ENCODE assay signal across 41 mouse cellular contexts in the genomic region with DNA sequence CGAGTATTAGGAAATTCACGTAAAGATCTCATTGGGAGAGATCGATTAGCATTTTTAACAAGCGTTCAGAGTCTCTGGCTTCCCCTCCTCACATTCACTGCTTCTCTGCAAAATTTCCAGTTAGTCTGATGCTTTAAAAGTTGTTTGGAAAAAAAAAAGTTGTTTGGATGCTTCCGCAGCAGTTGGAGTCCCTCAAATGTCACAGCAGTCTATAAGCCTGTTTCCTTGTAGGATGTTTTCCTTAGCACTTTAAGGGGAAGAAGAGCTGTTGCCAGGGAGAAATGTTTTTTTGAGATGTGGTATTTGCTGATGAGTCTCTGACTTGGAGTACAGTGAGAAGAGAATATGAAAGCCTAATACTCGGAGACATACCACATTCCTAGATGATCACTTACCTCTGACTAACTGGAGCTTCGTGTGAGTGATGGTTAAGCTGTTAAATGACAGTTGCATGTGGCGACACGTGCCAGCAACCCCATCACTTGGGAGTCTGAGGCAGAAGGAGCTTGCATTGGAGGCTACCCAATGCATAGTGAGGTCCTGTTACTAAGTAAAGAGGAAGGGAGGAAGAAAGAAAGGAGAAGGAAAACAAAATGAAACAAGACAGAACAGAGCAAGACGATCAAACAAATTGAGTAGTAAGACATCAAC. TPM values are rescaled to one million over a fixed set of nuclear protein-coding genes. Genes with fewer than 3 reads are reported as not detected.
DNase-seq lines count a peak whose midpoint lies in the region; ATAC-seq lines count a peak whose summit lies in the region.
"Had no signal": no experiment of that assay in that cellular context is flagged by ENCODE, and none has a peak within 500 bp of the region (broad histone marks: within the 10 kb centered on the region; RNA-seq: fewer than 3 reads in every experiment).

No protein-coding gene starts in this region.

- peak; percentile 68 for DNase-seq in heart, adult 11 months
- DNase-seq in kidney, postnatal 4 days = peak; percentile 52 to 56
- DNase-seq in kidney, adult 9 months = no peak
- peak; percentile 43 for DNase-seq in 3T3-L1 (ENCODE audit: low read depth, low spot score)
- DNase-seq in gastrocnemius, adult 18-20 months (ENCODE audit: low spot score) = no peak
- DNase-seq: adrenal gland, postnatal 36 days; cerebellum, adult 2 months; cerebellum, postnatal 14 days; gastrocnemius, postnatal 14 days; heart, postnatal 36 days; right cerebral cortex, postnatal 4 days; thymus, adult 18-20 months; thymus, postnatal 25 days had no signal

- no peak for ATAC-seq in heart, embryonic 11.5 days (replicated peaks; ENCODE audit: insufficient number of reproducible peaks, low FRiP score, low TSS enrichment)
- no peak for ATAC-seq in stomach, embryonic 15.5 days (ENCODE audit: insufficient read depth, low FRiP score, low read depth)
- ATAC-seq: CD4-positive, CD25-positive, alpha-beta regulatory T cell, adult 4 months; forebrain, embryonic 16.5 days; hindbrain, postnatal 0 days; intestine, embryonic 15.5 days; midbrain, embryonic 16.5 days had no signal

- H3K36me3 ChIP-seq in heart, embryonic 11.5 days (ENCODE audit: control insufficient read depth, insufficient read depth, low read length) = no peaks in the 10 kb centered on the region
- no peaks in the 10 kb centered on the region for H3K36me3 ChIP-seq in stomach, embryonic 15.5 days
- H3K36me3 ChIP-seq: heart, embryonic 10.5 days; hindbrain, embryonic 12.5 days; intestine, embryonic 15.5 days; limb, embryonic 13.5 days; neural tube, embryonic 13.5 days had no signal

- H3K4me2 ChIP-seq in heart, embryonic 11.5 days = no peak overlapping the region
- H3K4me2 ChIP-seq in stomach, embryonic 15.5 days = no peak overlapping the region
- H3K4me2 ChIP-seq: hindbrain, embryonic 12.5 days; intestine, embryonic 15.5 days; limb, embryonic 13.5 days; liver, embryonic 11.5 days; midbrain, embryonic 11.5 days; neural tube, embryonic 13.5 days had no signal

- H3K4me1 ChIP-seq in heart, embryonic 11.5 days (ENCODE audit: control insufficient read depth, insufficient read depth, low read length) = no peaks in the 10 kb centered on the region
- H3K4me1 ChIP-seq in stomach, embryonic 15.5 days = 0 out of 2 replicates have a peak, but pooled peaks cover 4% of the 10 kb centered on the region
- H3K4me1 ChIP-seq: heart, embryonic 10.5 days; hindbrain, embryonic 12.5 days; intestine, embryonic 15.5 days; neural tube, embryonic 13.5 days had no signal

- 66% methylated on average over 10 of the region's 10 CpGs for WGBS in heart, embryonic 11.5 days (ENCODE audit: insufficient replicate concordance)
- WGBS in stomach, embryonic 15.5 days = 64% methylated on average over 10 of the region's 10 CpGs

- H3K27me3 ChIP-seq in heart, embryonic 11.5 days (ENCODE audit: control insufficient read depth, insufficient read depth, low read length) = no peaks in the 10 kb centered on the region
- H3K27me3 ChIP-seq in stomach, embryonic 15.5 days (replicated peaks) = no peaks in the 10 kb centered on the region
- H3K27me3 ChIP-seq: hindbrain, embryonic 12.5 days; intestine, embryonic 15.5 days; limb, embryonic 13.5 days; neural tube, embryonic 13.5 days had no signal

- no peak overlapping the region for H3K9ac ChIP-seq in heart, embryonic 11.5 days (ENCODE audit: low read depth, low read length)
- no peak overlapping the region for H3K9ac ChIP-seq in stomach, embryonic 15.5 days
- H3K9ac ChIP-seq: hindbrain, embryonic 12.5 days; intestine, embryonic 15.5 days; limb, embryonic 13.5 days; neural tube, embryonic 13.5 days had no signal

- H3K9me3 ChIP-seq in heart, embryonic 11.5 days (replicated peaks; ENCODE audit: control insufficient read depth, low read length) = no peaks in the 10 kb centered on the region
- H3K9me3 ChIP-seq in stomach, embryonic 15.5 days = no peaks in the 10 kb centered on the region
- H3K9me3 ChIP-seq: heart, embryonic 10.5 days; hindbrain, embryonic 12.5 days; intestine, embryonic 15.5 days; limb, embryonic 13.5 days; neural tube, embryonic 13.5 days had no signal

- H3K27ac ChIP-seq in heart, embryonic 11.5 days (ENCODE audit: low read depth, low read length) = no peak overlapping the region
- H3K27ac ChIP-seq in stomach, embryonic 15.5 days = 0 out of 2 replicates have a peak overlapping the region, but pooled peaks have one; percentile 11
- H3K27ac ChIP-seq: heart, embryonic 10.5 days; hindbrain, embryonic 12.5 days; hindbrain, postnatal 0 days; intestine, embryonic 15.5 days; layer of hippocampus, adult 2 months; left cerebral cortex, adult 2 months; limb, embryonic 13.5 days; neural tube, embryonic 13.5 days had no signal

- H3K4me3 ChIP-seq in heart, embryonic 11.5 days (ENCODE audit: low read depth, low read length) = no peak overlapping the region
- H3K4me3 ChIP-seq in stomach, embryonic 15.5 days (replicated peaks) = no peak overlapping the region
- H3K4me3 ChIP-seq: erythroblast, embryonic 14.5 days; heart, embryonic 10.5 days; hindbrain, embryonic 12.5 days; intestine, embryonic 15.5 days; layer of hippocampus, adult 2 months; left cerebral cortex, adult 2 months; limb, embryonic 13.5 days; neural tube, embryonic 13.5 days had no signal

RNA-seq across cellular contexts. Expression of a gene that starts 13.6 kb away (rescaled TPM):
- not detected in 2 replicates for polyA plus RNA-seq in heart, embryonic 11.5 days (2014; fragmentation: Nextera tagmentation; extraction: Ambion mirVana)
- not detected in 2 replicates for polyA plus RNA-seq in stomach, embryonic 15.5 days (2015; fragmentation: Nextera tagmentation; extraction: Ambion mirVana)
- not detected for total RNA-seq in gastrocnemius, adult 18-20 months (2021)
- total RNA-seq: adrenal gland, adult 18-20 months; adrenal gland, postnatal 36 days; gastrocnemius, postnatal 14 days; granulocyte monocyte progenitor cell, adult 5-6 weeks; heart, postnatal 36 days; hindbrain, postnatal 0 days; layer of hippocampus, adult 2 months; layer of hippocampus, postnatal 14 days; left cerebral cortex, adult 2 months; left cerebral cortex, postnatal 36 days; megakaryocyte, adult 5-6 weeks had no signal
- polyA plus RNA-seq: CD4-positive, CD25-positive, alpha-beta regulatory T cell, adult 4 months; cerebellum, adult 2 months; cortical plate, adult 2 months; embryonic facial prominence, embryonic 14.5 days; erythroblast, embryonic 14.5 days; forebrain, embryonic 11.5 days; forebrain, embryonic 16.5 days; heart, embryonic 10.5 days; heart, embryonic 16.5 days; hindbrain, embryonic 12.5 days; hindbrain, postnatal 0 days; intestine, embryonic 15.5 days; kidney, embryonic 16.5 days; limb, embryonic 13.5 days; liver, embryonic 11.5 days; liver, embryonic 16.5 days; midbrain, embryonic 11.5 days; midbrain, embryonic 16.5 days; neural tube, embryonic 13.5 days; spleen, adult 2 months had no signal

RNA-seq across cellular contexts. Expression of a gene that starts 16.1 kb away (rescaled TPM):
- 0.24 TPM in 1 of 2 replicates, not detected in the other for polyA plus RNA-seq in heart, embryonic 11.5 days (2014; fragmentation: Nextera tagmentation; extraction: Ambion mirVana)
- polyA plus RNA-seq in stomach, embryonic 15.5 days (2015; fragmentation: Nextera tagmentation; extraction: Ambion mirVana) = 0.77 and 1.2 TPM in 2 replicates
- total RNA-seq in gastrocnemius, adult 18-20 months (2021) = not detected
- total RNA-seq: adrenal gland, adult 18-20 months; granulocyte monocyte progenitor cell, adult 5-6 weeks; heart, postnatal 36 days; megakaryocyte, adult 5-6 weeks had no signal
- polyA plus RNA-seq: erythroblast, embryonic 14.5 days; forebrain, embryonic 11.5 days; forebrain, embryonic 16.5 days; liver, embryonic 11.5 days; liver, embryonic 16.5 days; midbrain, embryonic 11.5 days; midbrain, embryonic 16.5 days had no signal

RNA-seq across cellular contexts. Expression of a gene that starts 25.2 kb away (rescaled TPM):
- not detected in 2 replicates for polyA plus RNA-seq in heart, embryonic 11.5 days (2014; fragmentation: Nextera tagmentation; extraction: Ambion mirVana)
- polyA plus RNA-seq in stomach, embryonic 15.5 days (2015; fragmentation: Nextera tagmentation; extraction: Ambion mirVana) = not detected in 2 replicates
- total RNA-seq in gastrocnemius, adult 18-20 months (2021) = not detected
- total RNA-seq: adrenal gland, adult 18-20 months; adrenal gland, postnatal 36 days; gastrocnemius, postnatal 14 days; granulocyte monocyte progenitor cell, adult 5-6 weeks; heart, postnatal 36 days; hindbrain, postnatal 0 days; layer of hippocampus, adult 2 months; layer of hippocampus, postnatal 14 days; left cerebral cortex, adult 2 months; left cerebral cortex, postnatal 36 days had no signal
- polyA plus RNA-seq: CD4-positive, CD25-positive, alpha-beta regulatory T cell, adult 4 months; cerebellum, adult 2 months; cortical plate, adult 2 months; embryonic facial prominence, embryonic 14.5 days; erythroblast, embryonic 14.5 days; forebrain, embryonic 11.5 days; forebrain, embryonic 16.5 days; heart, embryonic 10.5 days; heart, embryonic 16.5 days; hindbrain, embryonic 12.5 days; hindbrain, postnatal 0 days; intestine, embryonic 15.5 days; kidney, embryonic 16.5 days; limb, embryonic 13.5 days; liver, embryonic 11.5 days; liver, embryonic 16.5 days; midbrain, embryonic 11.5 days; midbrain, embryonic 16.5 days; neural tube, embryonic 13.5 days; spleen, adult 2 months had no signal

RNA-seq across cellular contexts. Expression of a gene that starts 27.1 kb away (rescaled TPM):
- 3.4 and 3.5 TPM in 2 replicates for polyA plus RNA-seq in heart, embryonic 11.5 days (2014; fragmentation: Nextera tagmentation; extraction: Ambion mirVana)
- 13.0 and 13.6 TPM in 2 replicates for polyA plus RNA-seq in stomach, embryonic 15.5 days (2015; fragmentation: Nextera tagmentation; extraction: Ambion mirVana)
- 10 to 100 TPM; 10.1 to 17.7 TPM for total RNA-seq in gastrocnemius, adult 18-20 months (2021)
- polyA plus RNA-seq: erythroblast, embryonic 14.5 days; midbrain, embryonic 16.5 days; neural tube, embryonic 13.5 days had no signal

RNA-seq across cellular contexts. Expression of a gene that starts 31.8 kb away (rescaled TPM):
- not detected in 2 replicates for polyA plus RNA-seq in heart, embryonic 11.5 days (2014; fragmentation: Nextera tagmentation; extraction: Ambion mirVana)
- polyA plus RNA-seq in stomach, embryonic 15.5 days (2015; fragmentation: Nextera tagmentation; extraction: Ambion mirVana) = 4.5 and 6.5 TPM in 2 replicates
- 1 to 10 TPM in 1 of 2 experiments, not detected in 1; 2.5 TPM for total RNA-seq in gastrocnemius, adult 18-20 months (2021)
- total RNA-seq: adrenal gland, adult 18-20 months; adrenal gland, postnatal 36 days; gastrocnemius, postnatal 14 days; granulocyte monocyte progenitor cell, adult 5-6 weeks; heart, postnatal 36 days; hindbrain, postnatal 0 days; layer of hippocampus, adult 2 months; layer of hippocampus, postnatal 14 days; left cerebral cortex, adult 2 months; left cerebral cortex, postnatal 36 days; megakaryocyte, adult 5-6 weeks had no signal
- polyA plus RNA-seq: CD4-positive, CD25-positive, alpha-beta regulatory T cell, adult 4 months; cerebellum, adult 2 months; cortical plate, adult 2 months; erythroblast, embryonic 14.5 days; forebrain, embryonic 11.5 days; forebrain, embryonic 16.5 days; heart, embryonic 10.5 days; heart, embryonic 16.5 days; hindbrain, embryonic 12.5 days; hindbrain, postnatal 0 days; limb, embryonic 13.5 days; liver, embryonic 11.5 days; liver, embryonic 16.5 days; midbrain, embryonic 11.5 days; midbrain, embryonic 16.5 days; neural tube, embryonic 13.5 days; spleen, adult 2 months had no signal

Comparison
In these comparisons a context has a peak if more than half of its experiments do, and no peak if none do; other contexts are left out.
1. DNase-seq: peak in heart, adult 11 months (single experiment), kidney, postnatal 4 days (2 of 2) and 3T3-L1 (single experiment); none in kidney, adult 9 months (single experiment) and gastrocnemius, adult 18-20 months (single experiment).